ENCODE assay signal across 9 mouse cellular contexts in the genomic region with DNA sequence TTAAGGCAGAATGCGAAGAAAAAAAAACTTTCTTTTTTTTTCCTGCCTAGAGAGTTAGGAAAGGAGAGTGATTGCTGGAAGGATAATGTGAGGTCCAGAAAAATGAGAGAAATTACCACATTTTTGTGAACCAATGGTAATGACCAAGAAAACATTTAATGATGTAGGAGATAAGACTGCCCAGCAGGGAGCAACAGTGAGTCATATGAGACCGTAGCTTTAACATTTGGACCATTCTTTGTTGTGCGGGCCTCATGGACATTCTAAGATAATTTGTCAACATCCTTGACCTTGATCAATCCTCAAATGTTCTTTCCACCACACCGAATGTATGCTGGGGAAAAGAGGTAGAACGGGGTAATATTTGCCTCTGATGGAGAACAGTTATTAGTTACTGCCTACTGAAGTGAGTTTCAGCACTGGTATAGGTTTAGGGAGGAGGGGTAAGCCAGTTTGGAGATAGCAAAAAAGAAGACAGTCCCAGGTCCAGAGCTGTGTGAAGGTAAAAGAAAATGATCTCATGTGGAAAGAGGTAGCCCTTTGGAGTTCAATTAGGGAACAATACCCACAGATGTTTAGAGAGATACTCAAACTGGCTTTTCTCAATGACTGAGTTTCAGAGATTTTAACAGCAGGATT. TPM values are rescaled to one million over a fixed set of nuclear protein-coding genes. Genes with fewer than 3 reads are reported as not detected.
DNase-seq lines count a peak whose midpoint lies in the region; ATAC-seq and TF ChIP-seq lines count a peak whose summit lies in the region.
"Had no signal": no experiment of that assay in that cellular context is flagged by ENCODE, and none has a peak within 500 bp of the region (broad histone marks: within the 10 kb centered on the region; RNA-seq: fewer than 3 reads in every experiment).

No protein-coding gene starts in this region.

- H3K27ac ChIP-seq in intestine, postnatal 0 days (ENCODE audit: low read depth, low read length), result no peak overlapping the region
- no peak overlapping the region for H3K27ac ChIP-seq in intestine, embryonic 15.5 days
- H3K27ac ChIP-seq in thymus, adult 2 months (ENCODE audit: control insufficient read depth, insufficient read depth, low read length), result no peak overlapping the region
- no peak overlapping the region for H3K27ac ChIP-seq in forebrain, embryonic 14.5 days (ENCODE audit: low read depth, low read length)
- no peak overlapping the region for H3K27ac ChIP-seq in heart, embryonic 12.5 days (ENCODE audit: poor library complexity, severe bottlenecking)
- H3K27ac ChIP-seq: limb, embryonic 13.5 days had no signal

- H3K27me3 ChIP-seq in intestine, postnatal 0 days (replicated peaks; ENCODE audit: control insufficient read depth, insufficient read depth, low read length), result no peaks in the 10 kb centered on the region
- H3K27me3 ChIP-seq in intestine, embryonic 15.5 days (replicated peaks), result no peaks in the 10 kb centered on the region
- H3K27me3 ChIP-seq in thymus, adult 2 months (ENCODE audit: control insufficient read depth, insufficient read depth, low read length), result no peaks in the 10 kb centered on the region
- no peaks in the 10 kb centered on the region for H3K27me3 ChIP-seq in forebrain, embryonic 14.5 days (replicated peaks; ENCODE audit: control insufficient read depth, insufficient read depth, low read length)
- H3K27me3 ChIP-seq in heart, embryonic 12.5 days (replicated peaks), result no peaks in the 10 kb centered on the region
- H3K27me3 ChIP-seq: limb, embryonic 13.5 days had no signal

- TF ChIP-seq CTCF in intestine, postnatal 0 days (IDR thresholded peaks at IDR 0.05; ENCODE audit: low read depth), result peak; percentile 70
- TF ChIP-seq CTCF in thymus, adult 2 months (IDR thresholded peaks at IDR 0.05; ENCODE audit: borderline replicate concordance, control insufficient read depth, extremely low read depth, insufficient read depth, low read length, poor library complexity), result no peak

- peaks cover 50% of the 10 kb centered on the region for H3K36me3 ChIP-seq in intestine, postnatal 0 days (ENCODE audit: control insufficient read depth, insufficient read depth)
- H3K36me3 ChIP-seq in intestine, embryonic 15.5 days, result peaks cover 15% of the 10 kb centered on the region
- peaks cover 33% of the 10 kb centered on the region for H3K36me3 ChIP-seq in thymus, adult 2 months (ENCODE audit: control insufficient read depth, insufficient read depth, low read length)
- peaks cover 35% of the 10 kb centered on the region for H3K36me3 ChIP-seq in forebrain, embryonic 14.5 days (ENCODE audit: control insufficient read depth, insufficient read depth, low read length)
- peaks cover 56% of the 10 kb centered on the region for H3K36me3 ChIP-seq in heart, embryonic 12.5 days

- no peak for TF ChIP-seq POLR2A in thymus, adult 2 months (IDR thresholded peaks at IDR 0.05; ENCODE audit: control insufficient read depth, extremely low read depth, insufficient read depth, low read length, poor library complexity)

- no peak overlapping the region for H3K9ac ChIP-seq in intestine, postnatal 0 days (ENCODE audit: low read depth, low read length)
- no peak overlapping the region for H3K9ac ChIP-seq in intestine, embryonic 15.5 days
- no peak overlapping the region for H3K9ac ChIP-seq in forebrain, embryonic 14.5 days (ENCODE audit: low read length)
- no peak overlapping the region for H3K9ac ChIP-seq in heart, embryonic 12.5 days
- H3K9ac ChIP-seq: limb, embryonic 13.5 days had no signal

- no peak overlapping the region for H3K4me3 ChIP-seq in intestine, postnatal 0 days (ENCODE audit: low read depth, low read length)
- H3K4me3 ChIP-seq in intestine, embryonic 15.5 days (replicated peaks), result no peak overlapping the region
- H3K4me3 ChIP-seq in thymus, adult 2 months (ENCODE audit: control insufficient read depth, insufficient read depth, low read length), result no peak overlapping the region
- no peak overlapping the region for H3K4me3 ChIP-seq in forebrain, embryonic 14.5 days (ENCODE audit: low read depth, low read length)
- H3K4me3 ChIP-seq in heart, embryonic 12.5 days, result no peak overlapping the region
- H3K4me3 ChIP-seq: limb, embryonic 13.5 days had no signal

- no peak for ATAC-seq in intestine, postnatal 0 days
- no peak for ATAC-seq in intestine, embryonic 15.5 days
- ATAC-seq in forebrain, embryonic 14.5 days, result 0 out of 2 replicates have a peak, but pooled peaks have one; percentile 42
- ATAC-seq in heart, embryonic 12.5 days (ENCODE audit: insufficient number of reproducible peaks, low FRiP score), result no peak

- H3K9me3 ChIP-seq in intestine, postnatal 0 days (ENCODE audit: control insufficient read depth), result no peaks in the 10 kb centered on the region
- H3K9me3 ChIP-seq in intestine, embryonic 15.5 days, result no peaks in the 10 kb centered on the region
- H3K9me3 ChIP-seq in forebrain, embryonic 14.5 days (replicated peaks; ENCODE audit: control insufficient read depth, low read length), result no peaks in the 10 kb centered on the region
- no peaks in the 10 kb centered on the region for H3K9me3 ChIP-seq in heart, embryonic 12.5 days (replicated peaks)
- H3K9me3 ChIP-seq: limb, embryonic 13.5 days had no signal

- WGBS in intestine, postnatal 0 days, result 66% methylated on average over 5 of the region's 5 CpGs
- WGBS in intestine, embryonic 15.5 days, result 70% methylated on average over 5 of the region's 5 CpGs
- WGBS in thymus, adult 2 months, result 86% methylated on average over 5 of the region's 5 CpGs
- 79% methylated on average over 5 of the region's 5 CpGs for WGBS in forebrain, embryonic 14.5 days
- WGBS in heart, embryonic 12.5 days, result 81% methylated on average over 5 of the region's 5 CpGs

- H3K4me1 ChIP-seq in intestine, postnatal 0 days (replicated peaks; ENCODE audit: control insufficient read depth, insufficient read depth, low read length), result no peaks in the 10 kb centered on the region
- no peaks in the 10 kb centered on the region for H3K4me1 ChIP-seq in intestine, embryonic 15.5 days (replicated peaks)
- H3K4me1 ChIP-seq in thymus, adult 2 months (replicated peaks; ENCODE audit: control insufficient read depth, insufficient read depth, low read length), result no peaks in the 10 kb centered on the region
- no peaks in the 10 kb centered on the region for H3K4me1 ChIP-seq in forebrain, embryonic 14.5 days (ENCODE audit: control insufficient read depth, insufficient read depth, low read length)
- no peaks in the 10 kb centered on the region for H3K4me1 ChIP-seq in heart, embryonic 12.5 days (replicated peaks)
- H3K4me1 ChIP-seq: limb, embryonic 13.5 days had no signal

- peak; percentile 19 for DNase-seq in thymus, postnatal 4 days
- no peak for DNase-seq in thymus, adult 2 months
- peak; percentile 69 for DNase-seq in forebrain, embryonic 14.5 days (ENCODE audit: low spot score)
- DNase-seq in mesoderm, embryonic 11.5 days (ENCODE audit: low read depth, low spot score), result peak; percentile 34
- no peak for DNase-seq in gastrocnemius, postnatal 4 days (ENCODE audit: low spot score in 2 of 2)

- no peak overlapping the region for H3K4me2 ChIP-seq in intestine, postnatal 0 days (replicated peaks; ENCODE audit: low read depth)
- H3K4me2 ChIP-seq in intestine, embryonic 15.5 days (replicated peaks), result no peak overlapping the region
- no peak overlapping the region for H3K4me2 ChIP-seq in forebrain, embryonic 14.5 days (ENCODE audit: low read length)
- no peak overlapping the region for H3K4me2 ChIP-seq in heart, embryonic 12.5 days
- H3K4me2 ChIP-seq: limb, embryonic 13.5 days had no signal

RNA-seq across cellular contexts. Expression of a gene that starts 24.9 kb away (rescaled TPM):
- polyA plus RNA-seq in intestine, postnatal 0 days (2015; fragmentation: Nextera tagmentation; extraction: Ambion mirVana), result 68.5 and 69.6 TPM in 2 replicates
- polyA plus RNA-seq in intestine, embryonic 15.5 days (2015; fragmentation: Nextera tagmentation; extraction: Ambion mirVana), result 73.7 and 77.4 TPM in 2 replicates
- polyA plus RNA-seq in thymus, adult 2 months (2012; rRNA removed), result 7.7 and 9.5 TPM in 2 replicates
- 66.0 and 68.3 TPM in 2 replicates for polyA plus RNA-seq in forebrain, embryonic 14.5 days (2014; fragmentation: Nextera tagmentation; extraction: Ambion mirVana)
- total RNA-seq in gastrocnemius, postnatal 4 days (2021), result 10 to 100 TPM; 42.0 to 45.4 TPM
- 64.8 and 67.5 TPM in 2 replicates for polyA plus RNA-seq in heart, embryonic 12.5 days (2016; fragmentation: Nextera tagmentation; extraction: Ambion mirVana)

RNA-seq across cellular contexts. Expression of a gene that starts 54.3 kb away (rescaled TPM):
- polyA plus RNA-seq in intestine, postnatal 0 days (2015; fragmentation: Nextera tagmentation; extraction: Ambion mirVana), result 7.4 and 7.5 TPM in 2 replicates
- polyA plus RNA-seq in intestine, embryonic 15.5 days (2015; fragmentation: Nextera tagmentation; extraction: Ambion mirVana), result 26.4 and 29.6 TPM in 2 replicates
- polyA plus RNA-seq in thymus, adult 2 months (2012; rRNA removed), result 4.3 and 5.7 TPM in 2 replicates
- 28.8 and 33.3 TPM in 2 replicates for polyA plus RNA-seq in forebrain, embryonic 14.5 days (2014; fragmentation: Nextera tagmentation; extraction: Ambion mirVana)
- 10 to 100 TPM; 10.4 to 11.5 TPM for total RNA-seq in gastrocnemius, postnatal 4 days (2021)
- polyA plus RNA-seq in heart, embryonic 12.5 days (2016; fragmentation: Nextera tagmentation; extraction: Ambion mirVana), result 22.6 and 25.0 TPM in 2 replicates

Comparison
In these comparisons a context has a peak if more than half of its experiments do, and no peak if none do; other contexts are left out.
1. DNase-seq: peak in thymus, postnatal 4 days (single experiment), forebrain, embryonic 14.5 days (single experiment) and mesoderm, embryonic 11.5 days (single experiment); none in thymus, adult 2 months (single experiment) and gastrocnemius, postnatal 4 days (0 of 2).